Mouse (Mus musculus): ENCODE measurements around the gene Usb1.
A peak's percentile ranks its signal among the peaks of the same experiment; 100 is the strongest.

Gene Usb1

GRCm38 (mm10) chr8:95331720-95332436 is at the start of gene Usb1, which contains the start of gene Zfp319:
Gene Usb1 (plus strand): TSS chr8:95332284.
Gene Zfp319 (minus strand): TSS chr8:95331950.
- DNase-seq (ENCODE audit: low spot score in 2 of 2), result peak; percentile 86 to 91

- DNase-seq (ENCODE audit: low spot score in 2 of 2), result no peak
These were observed 42.9 kb upstream of the Usb1 start for GRCm38 (mm10) chr8:95289066-95289650.

- no peak for DNase-seq (ENCODE audit: low spot score in 2 of 2)
These were observed 38.9 kb upstream of the Usb1 start for GRCm38 (mm10) chr8:95293172-95293571.

- DNase-seq (ENCODE audit: low spot score in 2 of 2), result no peak
These were observed 38.2 kb upstream of the Usb1 start for GRCm38 (mm10) chr8:95293891-95294290.

- no peak for DNase-seq (ENCODE audit: low spot score in 2 of 2)
These were observed 29.7 kb upstream of the Usb1 start for GRCm38 (mm10) chr8:95302410-95302809.

- no peak for DNase-seq (ENCODE audit: low spot score in 2 of 2)
These were observed 26.6 kb upstream of the Usb1 start for GRCm38 (mm10) chr8:95305526-95305925.

- no peak for DNase-seq (ENCODE audit: low spot score in 2 of 2)
These were observed 25.7 kb upstream of the Usb1 start, which contains the start of gene Cngb1 for GRCm38 (mm10) chr8:95306431-95306830. Gene Cngb1 (minus strand): TSS chr8:95306585.

- no peak for DNase-seq (ENCODE audit: low spot score in 2 of 2)
These were observed 21.6 kb upstream of the Usb1 start, which contains the start of gene Tepp for GRCm38 (mm10) chr8:95310342-95310970. Gene Tepp (plus strand): TSS chr8:95310566.

- no peak for DNase-seq (ENCODE audit: low spot score in 2 of 2)
These were observed 19.2 kb upstream of the Usb1 start for GRCm38 (mm10) chr8:95312836-95313235.

- no peak for DNase-seq (ENCODE audit: low spot score in 2 of 2)
These were observed 18.2 kb upstream of the Usb1 start for GRCm38 (mm10) chr8:95313857-95314256.

- DNase-seq (ENCODE audit: low spot score in 2 of 2), result no peak
These were observed 17.4 kb upstream of the Usb1 start for GRCm38 (mm10) chr8:95314707-95315106.

- no peak for DNase-seq (ENCODE audit: low spot score in 2 of 2)
These were observed 16.7 kb upstream of the Usb1 start for GRCm38 (mm10) chr8:95315350-95315749.

- no peak for DNase-seq (ENCODE audit: low spot score in 2 of 2)
These were observed 11.6 kb upstream of the Usb1 start for GRCm38 (mm10) chr8:95320224-95321139.

- no peak for DNase-seq (ENCODE audit: low spot score in 2 of 2)
These were observed 8.9 kb upstream of the Usb1 start for GRCm38 (mm10) chr8:95323201-95323600.

- no peak for DNase-seq (ENCODE audit: low spot score in 2 of 2)
These were observed 7.4 kb upstream of the Usb1 start for GRCm38 (mm10) chr8:95324646-95325045.

- no peak for DNase-seq (ENCODE audit: low spot score in 2 of 2)
These were observed 5.3 kb upstream of the Usb1 start for GRCm38 (mm10) chr8:95326822-95327221.

GRCm38 (mm10) chr8:95327866-95328465 is 4.1 kb upstream of the Usb1 start:
- DNase-seq (ENCODE audit: low spot score in 2 of 2), result no peak

GRCm38 (mm10) chr8:95330367-95330766 is 1.7 kb upstream of the Usb1 start:
- no peak for DNase-seq (ENCODE audit: low spot score in 2 of 2)

GRCm38 (mm10) chr8:95331156-95331719 is 846 bp upstream of the Usb1 start:
- DNase-seq (ENCODE audit: low spot score in 2 of 2), result peak; percentile 20 to 64

GRCm38 (mm10) chr8:95332437-95333199 is 534 bp downstream of the Usb1 start:
- DNase-seq (ENCODE audit: low spot score in 2 of 2), result no peak
